Mouse (Mus musculus): ENCODE data around the gene E2f3. TPM values are rescaled to one million over a fixed set of nuclear protein-coding genes. Genes with fewer than 3 reads are reported as not detected.

Gene E2f3
- total RNA-seq (2022), result 10 to 100 TPM; 24.1 to 27.6 (median 25.0) TPM

GRCm38 (mm10) chr13:29985855-29986755, at the start of gene E2f3:
Gene E2f3 (minus strand): TSS chr13:29986063.
- peak; percentile 100 for DNase-seq (ENCODE audit: low spot score in 2 of 2)

- DNase-seq (ENCODE audit: low spot score in 2 of 2), result no peak
Observed at GRCm38 (mm10) chr13:30034540-30034939, 48.7 kb upstream of the E2f3 start.

GRCm38 (mm10) chr13:30031684-30032335, 45.9 kb upstream of the E2f3 start:
- no peak for DNase-seq (ENCODE audit: low spot score in 2 of 2)

- DNase-seq (ENCODE audit: low spot score in 2 of 2), result no peak
Observed at GRCm38 (mm10) chr13:30027841-30028240, 42.0 kb upstream of the E2f3 start.

- DNase-seq (ENCODE audit: low spot score in 2 of 2), result no peak
Observed at GRCm38 (mm10) chr13:30022487-30022886, 36.6 kb upstream of the E2f3 start.

- no peak for DNase-seq (ENCODE audit: low spot score in 2 of 2)
Observed at GRCm38 (mm10) chr13:30018573-30018972, 32.7 kb upstream of the E2f3 start.

- DNase-seq (ENCODE audit: low spot score in 2 of 2), result no peak
Observed at GRCm38 (mm10) chr13:30017611-30018010, 31.7 kb upstream of the E2f3 start.

- peak; percentile 21 to 35 for DNase-seq (ENCODE audit: low spot score in 2 of 2)
Observed at GRCm38 (mm10) chr13:30014576-30014975, 28.7 kb upstream of the E2f3 start.

- peak in 1 of 2 experiments; percentile 33 for DNase-seq (ENCODE audit: low spot score in 2 of 2)
Observed at GRCm38 (mm10) chr13:30012226-30012625, 26.4 kb upstream of the E2f3 start.

- no peak for DNase-seq (ENCODE audit: low spot score in 2 of 2)
Observed at GRCm38 (mm10) chr13:30008738-30009137, 22.9 kb upstream of the E2f3 start.

- DNase-seq (ENCODE audit: low spot score in 2 of 2), result no peak
Observed at GRCm38 (mm10) chr13:30005422-30005821, 19.6 kb upstream of the E2f3 start.

GRCm38 (mm10) chr13:30004849-30005248, 19.0 kb upstream of the E2f3 start:
- DNase-seq (ENCODE audit: low spot score in 2 of 2), result no peak

GRCm38 (mm10) chr13:30003169-30003568, 17.3 kb upstream of the E2f3 start:
- no peak for DNase-seq (ENCODE audit: low spot score in 2 of 2)

- no peak for DNase-seq (ENCODE audit: low spot score in 2 of 2)
Observed at GRCm38 (mm10) chr13:30001041-30001440, 15.2 kb upstream of the E2f3 start.

- no peak for DNase-seq (ENCODE audit: low spot score in 2 of 2)
Observed at GRCm38 (mm10) chr13:29987956-29988355, 2.1 kb upstream of the E2f3 start.

GRCm38 (mm10) chr13:29986756-29987120, 875 bp upstream of the E2f3 start:
- DNase-seq (ENCODE audit: low spot score in 2 of 2), result no peak

GRCm38 (mm10) chr13:29985101-29985854, 585 bp downstream of the E2f3 start:
- peak in 1 of 2 experiments; percentile 27 for DNase-seq (ENCODE audit: low spot score in 2 of 2)

GRCm38 (mm10) chr13:29984286-29985100, 1.4 kb downstream of the E2f3 start:
- peak; percentile 35 to 44 for DNase-seq (ENCODE audit: low spot score in 2 of 2)

GRCm38 (mm10) chr13:29983523-29984191, 2.2 kb downstream of the E2f3 start:
- DNase-seq (ENCODE audit: low spot score in 2 of 2), result peak in 1 of 2 experiments; percentile 18

GRCm38 (mm10) chr13:29983037-29983436, 2.8 kb downstream of the E2f3 start:
- no peak for DNase-seq (ENCODE audit: low spot score in 2 of 2)
